Mouse (Mus musculus): Measurements from ENCODE around the gene Slc39a11.

Slc39a11 gene

GRCm38 (mm10) chr11:113649353-113650210, at the start of gene Slc39a11:
Gene Slc39a11, minus strand, starts transcription at chr11:113650079.
- peak; percentile 50 for DNase-seq (ENCODE audit: low spot score)

GRCm38 (mm10) chr11:113699643-113700042, 49.8 kb upstream of the Slc39a11 start:
- no peak for DNase-seq (ENCODE audit: low spot score)

- no peak for DNase-seq (ENCODE audit: low spot score)
Measured at GRCm38 (mm10) chr11:113698013-113698545, 48.2 kb upstream of the Slc39a11 start.

GRCm38 (mm10) chr11:113697571-113697970, 47.7 kb upstream of the Slc39a11 start:
- no peak for DNase-seq (ENCODE audit: low spot score)

DNA sequence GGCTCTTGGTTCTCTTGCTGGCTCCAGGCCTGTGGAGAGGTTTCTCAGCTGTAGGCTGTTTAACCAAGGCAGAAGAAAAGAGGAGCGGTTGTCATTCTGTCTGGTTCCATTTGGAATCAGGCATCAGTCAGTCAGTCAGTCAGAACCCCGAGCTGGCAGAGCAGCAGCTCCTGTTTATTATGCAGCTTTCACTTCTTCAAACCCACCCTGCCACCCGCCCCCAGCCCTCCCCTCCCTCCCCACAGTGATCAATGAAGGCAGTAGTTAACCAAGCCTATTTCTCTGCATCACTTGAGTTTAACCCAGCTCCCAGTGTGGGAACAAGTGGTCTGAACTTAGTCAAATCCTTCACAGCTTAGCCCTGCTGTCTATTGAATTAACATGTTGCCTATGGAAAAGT, 42.0 kb upstream of the Slc39a11 start:
- no peak for DNase-seq (ENCODE audit: low spot score)

DNA sequence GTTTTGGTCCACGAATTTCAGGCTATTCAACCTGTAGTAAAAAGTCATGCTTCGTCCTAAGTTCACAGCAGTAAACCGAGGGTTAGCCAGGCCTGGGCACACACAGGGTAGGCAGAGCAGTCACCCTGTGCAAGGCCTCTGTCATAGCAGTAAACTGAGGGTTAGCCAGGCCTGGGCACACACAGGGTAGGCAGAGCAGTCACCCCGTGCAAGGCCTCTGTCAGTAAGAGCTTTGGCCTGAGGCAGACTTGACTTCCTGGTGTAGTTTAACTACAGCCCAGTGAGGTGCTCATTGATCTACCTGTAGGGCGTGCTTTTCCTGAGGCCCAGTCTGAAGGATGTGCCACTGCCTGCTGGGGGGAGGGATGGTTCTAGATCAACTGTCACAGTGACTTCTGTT, 41.4 kb upstream of the Slc39a11 start:
- no peak for DNase-seq (ENCODE audit: low spot score)

DNA sequence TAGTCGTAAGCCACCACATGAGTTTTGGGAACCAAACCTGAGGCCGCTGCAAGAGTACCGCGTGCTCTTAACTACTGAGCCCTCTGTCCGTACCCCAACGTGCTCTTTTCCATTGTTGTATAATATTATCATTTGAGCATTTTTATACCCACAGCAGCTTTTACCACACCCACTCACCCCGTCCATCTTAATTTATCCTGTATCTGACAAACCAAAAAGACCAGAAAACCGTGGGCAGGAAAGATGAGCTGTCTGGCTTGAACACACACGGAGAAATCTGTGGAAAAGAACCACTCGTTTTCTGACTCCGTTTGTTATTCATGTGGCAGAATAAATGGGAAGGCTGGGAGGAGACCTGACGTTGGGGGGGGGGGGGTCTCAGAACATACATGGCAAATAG, 40.6 kb upstream of the Slc39a11 start:
- DNase-seq (ENCODE audit: low spot score) = no peak

DNA sequence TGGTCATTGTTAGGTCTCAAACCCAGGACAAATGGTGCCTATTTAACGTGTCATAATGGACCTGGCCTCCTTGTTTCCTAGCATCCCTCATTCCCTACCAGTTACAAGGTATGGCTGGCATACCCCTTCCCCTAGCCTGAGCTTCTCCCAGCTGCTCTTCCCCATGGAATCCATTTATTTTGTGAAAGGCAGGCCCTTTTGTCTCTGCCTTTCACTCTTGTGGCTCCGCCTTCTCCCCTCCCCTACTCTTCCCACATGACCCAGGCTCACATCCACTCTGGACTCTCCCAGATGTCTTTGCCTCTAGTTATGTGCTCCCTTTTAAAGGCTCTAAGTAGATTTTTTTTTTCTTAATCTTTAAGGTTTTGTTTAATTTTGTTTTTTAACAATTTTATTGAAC, 37.2 kb upstream of the Slc39a11 start:
- no peak for DNase-seq (ENCODE audit: low spot score)

DNA sequence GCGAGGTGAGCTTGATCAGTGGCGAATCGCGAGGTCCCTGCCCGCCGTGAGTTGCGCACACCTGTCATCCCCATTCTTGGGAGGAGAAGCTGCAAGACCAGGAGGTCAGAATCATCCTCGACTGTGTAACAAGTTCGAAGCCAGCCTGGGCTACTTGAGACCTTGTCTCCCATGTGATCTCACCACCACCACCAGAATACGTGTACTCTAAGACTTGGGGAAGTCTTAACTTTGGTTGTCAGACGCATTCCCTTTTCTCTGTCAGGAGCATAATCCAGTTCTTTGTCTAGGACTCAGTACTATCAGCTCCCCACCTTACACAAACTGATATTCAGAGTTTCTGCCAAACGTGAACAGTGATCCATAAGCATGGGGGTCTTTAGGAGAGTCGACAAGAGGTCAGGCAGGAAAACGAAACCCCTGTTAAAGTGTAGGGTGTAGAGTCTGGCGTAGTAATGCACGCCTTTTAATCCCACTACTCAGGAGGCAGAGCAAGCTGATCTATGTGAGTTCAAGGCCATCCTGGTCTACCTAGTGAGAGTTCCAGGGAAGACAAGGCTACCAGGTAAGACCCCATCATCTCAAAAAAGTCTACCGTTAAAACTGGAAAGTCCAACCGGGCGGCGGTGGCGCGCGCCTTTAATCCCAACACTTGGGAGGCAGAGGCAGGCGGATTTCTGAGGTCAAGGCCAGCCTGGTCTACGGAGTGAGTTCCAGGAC, 35.0 kb upstream of the Slc39a11 start:
- no peak for DNase-seq (ENCODE audit: low spot score)

DNA sequence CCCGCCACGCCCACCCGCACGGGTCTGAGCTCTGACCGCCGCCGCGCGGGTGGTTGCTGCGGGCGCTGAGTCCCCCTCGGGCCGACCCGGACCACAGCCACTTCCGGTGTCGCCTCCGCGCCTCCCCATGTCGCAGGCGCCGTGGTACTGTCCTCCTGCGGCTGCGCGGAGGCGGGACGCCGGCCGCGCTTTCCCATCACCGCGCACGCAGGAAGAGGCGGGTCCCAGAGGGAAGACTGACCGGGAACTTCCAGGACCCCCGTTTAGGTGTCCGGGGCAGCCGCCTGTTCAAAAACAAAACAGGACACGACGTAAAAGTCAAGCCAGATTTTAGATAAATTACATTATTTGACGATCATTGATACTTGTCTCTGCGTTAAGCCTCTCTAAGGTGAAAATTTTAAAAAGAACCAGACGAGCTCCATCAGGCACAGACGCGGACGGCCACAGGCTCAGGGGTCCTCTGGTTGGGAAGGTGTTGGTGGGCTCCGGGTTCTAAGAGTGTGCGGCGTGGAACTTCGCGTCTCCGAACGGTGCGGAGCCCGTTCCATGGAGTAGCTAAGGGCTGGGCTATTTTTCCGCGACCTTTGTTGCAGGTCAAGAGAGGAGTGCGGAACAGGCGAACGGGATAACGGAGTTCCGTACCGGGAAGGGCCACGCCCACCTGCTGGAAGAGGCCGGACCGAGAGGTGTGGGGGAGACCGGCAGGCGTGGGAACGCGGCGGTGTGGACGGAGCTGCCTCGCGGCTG, 34.3 kb upstream of the Slc39a11 start, which contains the start of the genes Fam104a and D11Wsu47e:
Fam104a (minus strand) TSS at position 199 of the 750 bp plus-strand sequence.
D11Wsu47e (plus strand) TSS at position 456 of the 750 bp plus-strand sequence.
- peak; percentile 94 for DNase-seq (ENCODE audit: low spot score)

GRCm38 (mm10) chr11:113683627-113683956, 33.7 kb upstream of the Slc39a11 start:
- DNase-seq (ENCODE audit: low spot score) = no peak

DNA sequence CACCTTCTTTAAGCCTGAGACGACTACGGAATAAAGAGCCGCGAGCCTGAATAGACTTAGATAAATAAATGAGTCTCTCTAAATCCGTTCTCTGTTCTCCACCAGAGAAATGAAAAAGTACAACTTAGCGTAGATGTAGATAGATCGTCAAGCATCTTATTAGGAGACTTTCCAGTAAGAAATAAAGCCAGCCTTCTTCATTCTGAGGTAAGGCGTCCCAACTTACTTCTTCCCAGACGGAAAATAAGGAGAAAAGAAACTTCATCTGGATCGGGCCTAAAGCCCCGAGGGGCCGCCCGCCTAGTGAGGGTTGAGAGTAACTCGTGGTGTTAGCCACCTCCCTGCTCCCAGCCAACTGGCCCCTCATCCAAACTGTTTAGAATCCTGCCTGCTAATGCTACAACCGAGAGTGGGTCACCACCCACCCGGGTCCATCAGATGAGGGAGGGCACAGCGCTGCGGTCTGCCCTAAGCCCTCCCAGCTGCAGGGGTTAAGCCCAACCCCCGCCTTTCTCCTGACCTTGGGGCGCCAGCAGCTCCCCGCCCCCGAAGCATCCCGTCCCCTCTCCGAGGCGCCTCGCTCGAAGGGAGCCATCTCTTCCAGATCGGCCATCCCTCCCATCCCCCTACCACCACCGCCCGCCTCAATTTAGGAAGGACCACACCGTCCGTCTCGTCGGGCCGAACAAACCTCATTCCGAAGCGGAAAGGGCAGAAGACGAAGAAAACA, 33.2 kb upstream of the Slc39a11 start:
- peak; percentile 19 for DNase-seq (ENCODE audit: low spot score)

DNA sequence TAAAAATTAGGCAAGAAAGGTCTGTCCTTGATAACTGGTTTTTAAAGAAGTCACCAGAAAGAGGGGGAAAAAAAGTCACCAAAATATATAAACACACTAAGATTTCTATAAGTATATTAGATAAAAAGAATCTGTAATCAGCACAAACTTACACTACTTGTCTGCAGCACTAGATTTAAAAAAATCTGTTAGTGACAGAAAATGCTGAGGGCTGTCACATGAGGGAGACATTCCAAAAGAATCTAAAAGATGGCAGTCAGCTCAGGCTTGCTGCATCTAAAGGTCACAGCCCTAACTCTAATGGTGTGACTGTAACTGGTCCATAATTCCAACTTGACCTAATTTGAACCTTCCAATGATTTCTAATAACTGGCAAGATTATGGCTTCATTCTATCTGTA, 32.1 kb upstream of the Slc39a11 start:
- DNase-seq (ENCODE audit: low spot score) = no peak

DNA sequence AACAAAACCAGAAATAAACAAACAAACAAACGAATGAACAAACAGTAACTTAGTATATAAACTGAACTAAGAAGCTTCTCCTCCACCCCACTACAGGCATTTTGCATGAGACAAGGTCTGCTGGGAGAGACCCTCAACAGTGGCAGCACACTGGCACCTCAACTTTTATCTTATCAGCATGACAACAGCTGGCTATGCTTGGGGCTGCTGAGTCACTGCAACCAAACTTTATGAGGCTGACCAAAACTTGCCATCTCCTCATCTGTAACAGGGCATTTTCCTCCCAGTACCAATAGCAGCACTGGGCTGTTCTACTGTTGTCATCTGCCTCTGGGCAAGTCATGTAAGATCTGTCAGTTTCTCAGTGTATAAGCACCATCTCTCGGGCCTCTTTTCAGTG, 31.1 kb upstream of the Slc39a11 start:
- no peak for DNase-seq (ENCODE audit: low spot score)

GRCm38 (mm10) chr11:113678373-113678772, 28.5 kb upstream of the Slc39a11 start:
- DNase-seq (ENCODE audit: low spot score) = no peak

- DNase-seq (ENCODE audit: low spot score) = no peak
Measured at GRCm38 (mm10) chr11:113677378-113677777, 27.5 kb upstream of the Slc39a11 start.

DNA sequence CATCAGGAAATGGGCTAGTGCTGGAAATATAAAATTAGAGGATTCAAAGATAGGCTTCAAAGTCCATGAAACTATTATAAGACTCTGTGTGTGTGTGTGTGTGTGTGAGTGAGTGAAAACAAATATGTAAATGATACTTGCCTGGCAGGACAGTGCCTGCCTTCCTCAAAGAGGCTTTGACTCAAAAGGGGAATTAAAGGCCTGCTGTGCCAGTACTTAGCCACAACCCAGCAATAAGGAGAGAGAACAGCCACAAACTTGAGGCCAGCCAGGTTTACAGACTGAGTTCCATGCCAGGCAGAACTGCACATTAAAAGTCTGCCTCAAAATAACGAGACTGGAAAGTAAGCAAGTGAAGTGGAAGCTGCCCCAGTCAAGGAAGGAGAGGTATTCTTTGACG, 27.0 kb upstream of the Slc39a11 start:
- DNase-seq (ENCODE audit: low spot score) = no peak

GRCm38 (mm10) chr11:113674595-113674994, 24.7 kb upstream of the Slc39a11 start:
- DNase-seq (ENCODE audit: low spot score) = no peak

DNA sequence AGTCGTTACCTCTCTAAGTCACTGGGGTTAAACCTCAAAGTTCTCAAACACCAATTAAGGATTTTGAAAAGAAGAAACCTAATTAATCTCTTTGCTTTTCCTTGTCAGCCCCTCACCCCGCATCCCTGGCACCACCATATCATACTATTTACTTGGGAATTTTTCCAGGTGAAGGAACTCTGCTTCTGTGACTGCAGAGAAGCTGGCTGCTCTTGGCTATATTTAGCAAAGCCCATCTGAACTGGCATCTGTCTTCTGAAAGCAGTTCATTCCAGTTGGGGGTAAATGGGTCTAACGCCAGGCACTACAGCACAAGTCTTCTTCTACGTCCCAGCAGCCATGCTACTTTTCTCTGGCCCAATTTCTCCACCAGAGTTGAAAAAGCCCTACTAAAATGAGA, 23.7 kb upstream of the Slc39a11 start:
- DNase-seq (ENCODE audit: low spot score) = no peak

GRCm38 (mm10) chr11:113669711-113670110, 19.8 kb upstream of the Slc39a11 start:
- DNase-seq (ENCODE audit: low spot score) = no peak

DNA sequence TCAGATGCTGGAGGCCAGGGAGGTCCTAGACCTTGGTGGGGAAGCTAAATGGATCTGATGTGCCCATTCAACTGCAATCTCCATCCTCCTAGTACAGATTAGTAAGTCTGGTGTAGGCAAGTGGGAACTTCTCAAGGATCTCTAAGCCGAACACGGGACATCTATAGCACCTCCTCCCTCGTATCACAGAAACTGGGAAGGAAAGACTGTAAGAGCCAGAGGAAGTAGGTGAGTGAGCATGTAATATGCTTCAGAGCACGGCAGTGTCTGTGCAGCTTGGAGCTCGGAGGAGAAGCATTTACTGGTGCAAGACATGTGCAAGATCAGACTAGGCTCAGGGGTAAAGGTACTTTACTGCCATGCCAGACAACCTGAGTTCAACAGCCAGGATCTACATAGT, 19.0 kb upstream of the Slc39a11 start:
- no peak for DNase-seq (ENCODE audit: low spot score)

- no peak for DNase-seq (ENCODE audit: low spot score)
Measured at GRCm38 (mm10) chr11:113667704-113668103, 17.8 kb upstream of the Slc39a11 start.
